Mouse (Mus musculus) lung, adult 2 months (tissue): ENCODE measurements around the gene Ak7.

Experiments used
- CTCF ChIP-seq: fragments of 200-500 bp; IDR thresholded peaks from 2 replicates; pipeline ENCODE4 v1.5.1; 2011; ENCODE audit warnings: mild to moderate bottlenecking, low read length, control low read depth; ENCODE audit not compliant: insufficient read depth
- POLR2A ChIP-seq: fragments of 200-500 bp; IDR thresholded peaks from 2 replicates; pipeline ENCODE4 v1.6.1; 2011; ENCODE audit warnings: low read depth, mild to moderate bottlenecking, control low read depth, low read length, borderline replicate concordance; ENCODE audit errors: extremely low read depth

DNA sequence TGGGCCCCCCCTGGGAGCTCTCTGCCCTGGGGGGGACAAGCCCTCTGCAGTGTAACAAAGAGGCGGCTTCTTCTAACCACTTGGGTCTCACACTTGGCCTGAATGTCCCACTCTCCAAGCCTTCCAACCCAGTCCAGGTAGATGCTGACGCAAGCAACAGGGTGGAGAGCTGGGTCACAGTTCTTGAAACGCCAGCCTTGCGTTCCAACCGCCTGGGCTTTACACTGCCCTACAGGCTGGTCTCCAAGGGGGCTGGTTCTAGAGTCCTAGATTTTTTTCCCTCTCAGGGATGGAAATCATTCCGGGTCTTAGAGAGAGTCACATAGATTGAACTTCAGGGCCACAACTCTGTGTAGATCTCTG, 30.1 kb downstream of the Ak7 start:
- no peak for TF ChIP-seq CTCF
- TF ChIP-seq POLR2A, result no peak
